Mouse (Mus musculus) megakaryocyte progenitor cell, adult 5-6 weeks (primary cell): ENCODE measurements around the gene Col4a2. TPM values are rescaled to one million over a fixed set of nuclear protein-coding genes. Genes with fewer than 3 reads are reported as not detected.

ENCODE experiments used
- ATAC-seq: replicated peaks from 2 replicates; pipeline ENCODE4 v1.8.0; 2016; ENCODE audit warnings: mild to moderate bottlenecking, moderate TSS enrichment, inconsistent platforms; ENCODE audit not compliant: poor library complexity
- total RNA-seq, 2 experiments: library from RNA; stranded (forward) in 1 of 2; stranded (reverse) in 1 of 2; fragments of 157-497, 149-512 nt in 1 of 2; fragments of 200-1000 nt in 1 of 2; gene quantifications; 2 replicates each; pipeline versions ENCODE4 v1.2.3 to v1.2.4; 2015 to 2017

Col4a2 gene
- total RNA-seq, 2 experiments from 2014 or later: 0.22 to 0.46 TPM

- no peak for ATAC-seq
These were observed 42.3 kb downstream of the Col4a2 start for GRCm38 (mm10) chr8:11354800-11355451.

- ATAC-seq: no peak
These were observed 43.3 kb downstream of the Col4a2 start for GRCm38 (mm10) chr8:11355900-11356299.

- ATAC-seq: peak; percentile 89
These were observed 44.2 kb downstream of the Col4a2 start for GRCm38 (mm10) chr8:11356776-11357175.

- ATAC-seq: no peak
These were observed 45.4 kb downstream of the Col4a2 start for GRCm38 (mm10) chr8:11357921-11358436.

- ATAC-seq: no peak
These were observed 47.2 kb downstream of the Col4a2 start for GRCm38 (mm10) chr8:11359846-11360245.

- ATAC-seq: no peak
These were observed 49.1 kb downstream of the Col4a2 start for GRCm38 (mm10) chr8:11361546-11362277.

GRCm38 (mm10) chr8:11362278-11363214, 49.9 kb downstream of the Col4a2 start:
- ATAC-seq: no peak

- ATAC-seq: no peak
These were observed 50.9 kb downstream of the Col4a2 start for GRCm38 (mm10) chr8:11363340-11364126.

GRCm38 (mm10) chr8:11366251-11366650, 53.6 kb downstream of the Col4a2 start:
- no peak for ATAC-seq

- no peak for ATAC-seq
These were observed 54.1 kb downstream of the Col4a2 start for GRCm38 (mm10) chr8:11366741-11367140.

- ATAC-seq: no peak
These were observed 55.1 kb downstream of the Col4a2 start for GRCm38 (mm10) chr8:11367670-11368069.

- ATAC-seq: no peak
These were observed 57.1 kb downstream of the Col4a2 start for GRCm38 (mm10) chr8:11369526-11370203.

- no peak for ATAC-seq
These were observed 58.7 kb downstream of the Col4a2 start for GRCm38 (mm10) chr8:11371347-11371746.

GRCm38 (mm10) chr8:11372080-11372479, 59.5 kb downstream of the Col4a2 start:
- no peak for ATAC-seq

GRCm38 (mm10) chr8:11373643-11374325, 61.2 kb downstream of the Col4a2 start:
- no peak for ATAC-seq

- no peak for ATAC-seq
These were observed 61.9 kb downstream of the Col4a2 start for GRCm38 (mm10) chr8:11374326-11375076.

GRCm38 (mm10) chr8:11375749-11376438, 63.3 kb downstream of the Col4a2 start:
- no peak for ATAC-seq
